Mouse (Mus musculus): ENCODE measurements at regions not wholly inside any gene's neighbourhood (a gene's known extent, or its start where the extent isn't known, plus 50 kb on each side); places are given as distances from the start of the nearest gene placed in this dataset.
A peak's percentile ranks its signal among the peaks of the same experiment; 100 is the strongest.

DNA sequence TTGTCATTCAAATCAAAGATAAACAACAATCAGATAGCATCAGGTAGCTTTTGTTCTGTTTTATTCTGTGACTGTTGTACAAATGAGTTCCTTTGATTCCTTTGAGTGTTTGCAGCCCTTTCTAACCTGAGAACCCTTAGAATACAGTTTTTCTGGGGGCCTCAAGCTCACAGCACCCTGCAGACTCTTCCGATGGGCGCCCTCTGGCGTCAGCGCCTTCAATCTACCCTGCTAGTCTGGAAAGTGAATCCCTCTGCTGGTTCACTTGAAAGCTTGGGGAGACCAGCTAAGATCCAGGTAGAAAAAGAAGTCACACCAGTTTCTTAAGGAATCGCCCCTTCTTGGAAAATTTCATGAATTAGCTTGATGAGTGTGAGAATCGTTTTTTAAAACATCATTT, 253.8 kb upstream of the Nt5e start:
- DNase-seq: peak; percentile 4

DNA sequence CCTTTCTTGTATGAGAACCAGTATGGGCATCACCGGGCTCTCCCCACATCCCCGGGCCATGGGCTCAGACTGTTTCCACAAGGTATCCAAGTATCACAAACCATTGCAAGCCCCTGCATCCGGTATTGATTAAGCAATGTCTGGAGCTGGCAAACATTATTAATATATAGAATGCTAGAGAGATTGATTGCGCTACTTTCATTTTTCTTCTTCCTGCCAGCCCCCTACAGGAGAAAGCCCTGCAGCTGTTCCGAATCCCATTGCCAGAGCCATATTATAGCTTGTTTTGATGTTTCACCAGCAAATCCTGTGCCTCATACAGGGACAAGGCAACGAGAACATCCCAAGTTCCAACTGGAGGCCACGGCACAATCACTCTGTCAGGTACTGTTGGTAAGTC, 253.4 kb upstream of the Nt5e start:
- DNase-seq: no peak

DNA sequence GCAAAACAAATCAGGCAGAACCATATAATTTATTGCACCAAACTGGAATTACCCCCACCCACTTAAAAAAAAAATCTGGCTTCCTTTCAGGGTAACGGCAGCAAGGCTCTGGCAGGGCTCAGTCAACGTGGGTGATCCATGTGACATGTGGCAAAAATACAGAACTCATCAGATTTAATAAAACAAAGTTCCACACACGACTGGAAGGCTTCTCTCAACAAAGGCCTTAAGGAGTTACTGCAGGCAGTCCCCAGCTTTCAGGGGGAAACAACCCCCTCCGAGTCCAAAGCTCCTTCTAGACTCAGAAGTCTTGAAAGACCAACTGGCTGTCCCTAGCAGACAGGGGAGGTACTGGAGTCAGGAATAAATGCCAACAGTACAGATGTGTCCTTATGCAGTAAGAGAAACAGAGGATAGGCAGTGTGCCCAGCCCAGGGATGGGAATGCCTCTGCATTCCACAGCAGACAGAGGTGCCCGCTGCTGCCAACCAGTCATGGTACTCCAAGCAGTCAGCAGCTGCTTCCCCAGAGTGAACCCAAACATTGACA, 244.0 kb upstream of the Nt5e start:
- no peak for DNase-seq

DNA sequence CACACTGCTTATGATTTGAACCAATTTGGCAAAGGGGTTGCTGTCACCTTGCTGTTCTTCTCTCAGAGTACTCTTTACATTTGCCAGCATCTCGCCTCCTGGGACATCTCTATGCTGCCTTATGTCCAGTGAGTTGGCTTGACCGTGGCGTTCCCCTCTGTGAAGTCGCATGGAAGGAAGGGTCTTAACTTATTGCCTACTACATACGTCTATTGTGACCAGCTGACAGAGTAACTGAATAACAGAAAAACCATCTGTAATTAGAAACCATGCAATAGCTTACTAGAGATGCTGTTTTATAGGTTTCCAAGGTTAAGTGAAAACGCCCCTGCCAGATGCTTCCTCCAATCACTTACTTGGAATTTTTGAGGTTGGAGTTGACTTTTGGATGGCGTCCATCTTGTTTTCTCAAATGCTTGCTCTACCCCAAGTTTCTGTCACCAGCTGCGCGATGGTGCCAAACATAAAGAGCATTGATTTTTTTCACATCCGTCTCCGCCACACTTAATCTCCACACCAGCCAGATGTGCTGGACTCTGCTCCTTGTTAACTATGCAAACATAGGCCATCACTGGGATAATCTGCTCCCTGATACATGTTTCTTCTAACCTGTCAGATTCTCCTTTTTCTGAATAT, 241.7 kb upstream of the Nt5e start:
- no peak for DNase-seq

DNA sequence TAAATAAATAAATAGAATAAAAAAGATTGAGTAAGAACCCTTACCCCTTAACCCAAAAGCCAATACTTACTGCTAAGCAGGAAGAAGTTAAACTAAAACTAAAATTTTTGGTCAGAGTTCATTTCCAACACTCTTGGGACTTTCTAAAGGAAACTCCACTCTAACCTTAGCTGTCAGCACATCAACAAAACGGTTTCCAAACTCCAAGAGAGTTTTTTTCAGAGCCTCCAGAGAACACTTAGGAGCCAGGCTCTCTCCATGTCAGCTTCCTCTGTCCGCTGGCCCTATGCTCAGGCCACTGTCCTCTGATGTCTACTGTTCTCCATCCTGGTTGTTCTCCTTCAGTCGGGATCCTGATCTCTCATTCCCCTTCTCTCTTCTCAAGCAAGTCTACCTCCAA, 241.1 kb upstream of the Nt5e start:
- DNase-seq: no peak

DNA sequence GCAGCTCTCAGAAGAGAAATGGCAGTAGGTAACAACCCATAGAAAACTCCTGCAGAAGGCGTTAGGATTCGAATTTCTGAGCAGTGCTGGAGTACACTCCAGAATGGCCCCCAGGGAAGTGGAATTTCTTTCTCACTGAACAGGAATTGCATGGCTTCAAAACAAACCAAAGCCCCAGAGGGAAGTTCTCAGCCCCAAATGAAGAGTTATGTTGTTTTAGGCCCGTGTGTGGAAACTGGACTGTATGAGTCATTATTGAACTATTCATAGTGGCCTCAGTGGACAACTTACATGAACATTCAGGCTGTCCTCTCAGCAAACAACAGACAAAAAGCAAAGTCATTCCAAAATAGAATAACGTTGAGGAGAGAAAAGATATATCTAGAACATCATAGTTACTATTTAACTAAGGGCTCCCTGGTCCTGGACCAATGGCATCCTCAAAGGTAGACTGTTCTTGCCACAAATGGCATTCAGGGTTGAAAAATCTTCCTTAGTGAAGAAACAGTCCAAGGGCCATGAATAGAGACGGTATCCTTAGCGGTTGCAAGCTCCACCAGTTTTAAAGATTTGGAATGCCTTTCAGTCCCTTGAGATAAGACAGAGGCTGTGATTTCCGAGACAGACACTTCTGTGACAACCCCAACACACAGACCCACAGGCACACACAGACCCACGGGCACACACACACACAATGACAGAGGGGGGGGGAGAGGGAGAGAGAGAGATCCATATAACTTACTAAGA, 235.0 kb upstream of the Nt5e start:
- no peak for DNase-seq

DNA sequence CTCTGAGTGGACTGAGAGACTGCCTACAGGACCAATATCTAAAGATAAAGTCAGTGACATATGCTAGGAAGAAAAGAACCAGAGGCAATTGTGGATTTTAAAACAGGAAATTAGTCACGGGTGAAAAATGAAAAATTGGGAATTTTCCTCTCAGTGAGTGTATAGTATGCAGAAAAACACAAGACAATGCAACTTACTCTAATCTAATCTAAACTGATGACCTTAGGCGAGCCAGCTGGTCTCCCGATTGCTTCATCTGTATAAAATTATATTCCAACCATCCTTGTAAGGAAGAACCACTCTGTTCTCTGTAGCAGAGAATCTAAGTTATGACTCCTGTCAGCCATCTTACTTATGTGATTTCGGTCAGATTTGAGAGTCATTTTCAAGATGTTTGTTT, 234.4 kb upstream of the Nt5e start:
- no peak for DNase-seq

DNA sequence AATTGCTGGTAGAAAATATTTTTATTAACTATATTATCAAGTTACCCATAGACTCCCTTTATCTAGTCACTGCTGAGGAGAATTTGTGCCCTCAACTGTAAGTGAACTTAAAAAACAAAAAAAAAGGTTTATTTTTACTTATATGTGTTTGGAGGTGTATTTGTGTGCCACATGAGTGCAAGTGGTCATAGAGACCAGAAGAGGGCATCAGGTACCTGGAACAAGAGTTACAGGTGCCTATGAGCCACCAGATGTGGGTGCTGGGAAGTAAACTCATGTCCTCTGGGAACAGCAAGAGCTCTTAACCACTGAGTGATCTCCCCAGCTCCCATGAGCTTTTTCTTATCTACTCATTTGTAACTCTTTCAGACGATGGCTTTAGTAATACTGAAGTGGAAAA, 213.9 kb upstream of the Nt5e start:
- no peak for DNase-seq

DNA sequence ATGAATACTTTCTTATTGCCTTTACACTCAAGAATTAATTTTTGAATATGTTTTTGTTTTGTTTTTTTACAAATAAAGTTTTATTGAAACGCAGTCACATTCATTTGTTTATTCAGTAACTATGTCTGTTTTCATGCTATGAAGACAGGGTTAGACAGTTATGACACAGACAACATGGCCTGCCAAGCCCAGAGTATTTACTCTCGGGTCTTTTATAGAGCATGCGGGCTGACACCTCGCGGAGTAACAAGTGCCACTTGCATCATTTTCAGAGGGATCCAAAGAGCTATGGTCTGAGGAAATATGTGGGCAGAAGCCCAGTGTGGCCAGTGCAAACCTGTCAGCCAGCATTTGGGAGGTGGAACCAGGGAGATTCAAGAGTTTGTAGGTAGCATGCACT, 206.5 kb upstream of the Nt5e start:
- DNase-seq: no peak

DNA sequence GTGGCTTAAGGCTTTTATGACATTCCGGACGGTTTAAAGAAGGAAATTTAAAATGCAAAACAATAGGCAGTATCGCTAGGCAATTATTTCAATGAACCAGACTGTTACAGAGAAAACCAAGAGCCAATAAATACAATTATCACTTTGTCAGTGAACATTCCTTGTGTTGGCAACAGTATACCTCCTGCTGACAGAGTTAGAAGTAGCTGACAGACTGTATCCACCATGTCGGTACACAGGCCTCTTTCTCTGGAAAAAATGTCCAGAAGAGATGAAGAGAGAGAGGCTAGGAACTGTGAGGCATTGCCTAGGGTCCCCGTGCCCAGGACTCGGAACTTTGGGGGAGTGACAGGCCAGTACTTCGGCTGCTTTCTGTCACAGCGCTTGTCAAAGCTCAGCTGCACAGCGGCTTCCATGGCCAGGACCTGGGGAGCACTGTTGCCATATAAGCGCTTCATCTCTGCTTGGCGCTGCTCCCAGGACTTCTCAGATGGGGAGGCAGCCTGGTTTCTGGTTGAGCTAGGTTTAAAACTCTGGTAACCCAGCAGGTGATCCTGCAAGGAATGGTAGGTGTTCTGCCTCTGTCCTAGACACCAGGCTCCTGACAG, 205.9 kb upstream of the Nt5e start:
- no peak for DNase-seq

DNA sequence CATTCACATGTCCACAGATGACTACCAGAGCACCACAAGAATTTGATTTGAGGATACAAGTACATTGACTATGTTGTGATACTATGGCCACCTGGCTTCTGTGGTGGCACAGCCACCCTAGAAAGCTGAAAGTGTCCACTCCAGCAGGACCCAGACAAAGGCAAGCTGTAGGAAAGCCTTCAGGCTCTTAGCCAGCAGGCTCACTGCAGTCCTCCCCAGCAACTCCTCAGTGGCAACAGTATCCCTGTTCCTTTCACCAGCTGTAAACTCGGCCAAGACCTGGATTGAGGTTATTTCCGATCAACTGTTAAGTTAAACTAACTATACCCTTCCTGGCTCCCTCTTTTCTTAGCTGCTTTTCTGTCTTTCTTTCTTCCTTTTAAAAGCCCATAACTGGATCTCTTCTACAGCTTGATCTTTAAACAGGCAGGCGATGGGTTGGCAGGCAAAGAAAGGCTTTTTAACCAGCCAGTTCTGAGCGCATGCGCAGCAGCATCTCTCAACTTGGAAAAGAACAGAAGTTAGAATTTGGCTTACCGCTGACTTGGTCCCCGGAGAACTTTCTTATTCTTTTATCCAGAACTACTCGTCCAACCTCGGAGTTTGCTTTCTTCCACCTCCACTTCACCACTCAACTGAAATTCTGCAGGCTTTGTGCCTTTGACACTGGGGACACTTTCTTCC, 202.5 kb upstream of the Nt5e start:
- DNase-seq: no peak

DNA sequence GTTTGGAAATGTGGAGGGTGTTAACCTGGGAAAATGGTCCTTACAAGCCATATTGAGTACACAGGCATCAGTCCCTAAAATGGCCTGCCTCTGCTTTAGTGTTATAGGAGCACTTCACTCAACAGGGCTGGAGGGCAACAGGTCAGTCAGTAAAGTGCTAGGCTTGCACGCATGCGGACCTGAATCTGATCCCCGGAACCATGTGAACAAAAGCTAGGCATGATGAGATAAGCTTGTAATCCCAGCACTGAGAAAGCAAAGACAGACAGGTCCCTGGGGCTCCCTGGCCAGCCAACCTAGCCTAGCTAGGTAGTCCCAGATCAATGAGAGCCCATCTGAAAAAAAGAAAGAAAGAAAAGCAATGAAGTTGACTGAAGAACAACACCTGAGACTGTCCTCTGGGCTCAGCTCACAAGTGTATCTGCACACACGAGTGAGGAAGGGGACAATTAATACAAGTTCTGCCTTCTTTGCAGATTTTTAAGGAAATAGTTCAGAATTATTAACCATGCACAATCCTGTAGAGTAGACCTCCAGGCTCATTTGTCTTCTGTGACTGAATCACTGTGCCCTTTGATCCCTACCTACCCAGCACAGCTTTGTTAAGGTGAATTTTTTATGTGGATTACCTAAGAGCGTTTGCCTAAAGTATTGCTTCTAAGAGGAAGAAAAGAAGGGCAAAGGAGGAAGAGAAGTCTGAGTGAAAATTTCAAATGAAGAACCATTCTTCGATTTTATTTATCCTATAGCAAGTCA, 163.8 kb upstream of the Nt5e start:
- no peak for DNase-seq

DNA sequence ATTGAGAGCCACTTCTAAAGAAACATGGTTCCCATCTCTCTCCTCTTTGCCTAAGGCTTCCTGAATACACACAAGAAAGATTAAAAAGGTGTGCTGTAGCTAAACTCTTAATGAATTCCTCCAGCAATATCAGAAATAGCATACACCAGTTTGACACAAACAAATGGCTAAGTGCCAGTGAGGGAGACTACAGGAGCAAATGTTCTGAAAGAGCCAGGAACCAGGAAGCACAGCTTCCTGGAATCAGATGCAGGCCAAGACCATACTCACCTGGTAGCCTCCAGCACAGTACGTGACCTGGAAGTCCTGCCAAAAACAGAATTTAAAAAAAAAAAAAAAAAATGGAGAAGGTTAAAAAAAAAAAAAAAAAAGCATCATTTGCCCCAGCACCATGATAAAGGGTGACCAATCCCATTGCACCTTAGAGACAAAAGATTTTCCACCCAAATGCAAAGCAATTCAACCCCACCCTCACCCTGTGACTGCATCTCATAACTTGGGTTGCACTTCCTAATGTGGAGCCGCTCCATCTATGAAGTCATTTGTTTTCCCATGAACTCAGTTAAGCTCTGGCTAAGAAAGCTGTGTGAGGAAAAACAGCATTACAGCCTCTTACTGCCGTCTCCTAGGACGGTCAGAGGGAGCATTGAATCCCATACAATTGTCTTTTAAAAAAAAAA, 149.3 kb upstream of the Nt5e start:
- no peak for DNase-seq

DNA sequence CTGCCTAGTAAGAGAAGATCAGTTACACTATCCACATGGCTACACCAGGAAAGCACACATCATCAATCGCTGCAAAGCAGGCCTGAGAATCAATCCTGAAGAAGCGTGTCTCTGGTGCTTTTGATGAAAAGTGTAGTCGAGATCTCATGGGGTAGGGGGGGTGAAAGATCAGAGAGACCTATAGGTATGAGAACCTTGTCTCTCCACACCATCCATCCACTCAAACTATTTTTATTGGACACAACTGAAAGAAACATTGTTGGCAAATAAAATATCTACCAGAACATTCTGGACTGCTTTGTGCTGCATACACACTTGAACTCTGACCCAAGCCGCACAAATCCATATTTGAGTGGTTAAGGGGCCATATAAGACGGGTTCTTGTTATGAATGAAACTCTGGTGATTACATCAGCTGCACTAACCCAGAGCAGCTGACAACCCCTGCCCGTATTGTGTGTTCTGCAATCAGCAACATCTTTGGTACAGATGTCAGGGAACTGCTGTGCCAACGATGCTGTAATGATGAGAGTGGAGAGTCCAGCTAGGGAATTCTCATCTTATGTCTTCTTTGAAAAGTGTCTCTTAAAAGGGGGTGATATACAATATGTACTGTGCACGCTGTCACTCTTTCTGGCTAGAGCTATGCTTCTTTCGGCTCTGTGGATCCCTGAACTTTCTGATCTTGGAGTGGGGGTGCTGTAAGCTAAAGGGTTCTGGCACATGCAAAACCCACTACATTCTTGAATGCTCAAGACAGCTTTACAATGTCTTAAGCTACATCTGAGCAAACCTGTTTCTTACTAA, 145.6 kb upstream of the Nt5e start:
- DNase-seq: no peak

DNA sequence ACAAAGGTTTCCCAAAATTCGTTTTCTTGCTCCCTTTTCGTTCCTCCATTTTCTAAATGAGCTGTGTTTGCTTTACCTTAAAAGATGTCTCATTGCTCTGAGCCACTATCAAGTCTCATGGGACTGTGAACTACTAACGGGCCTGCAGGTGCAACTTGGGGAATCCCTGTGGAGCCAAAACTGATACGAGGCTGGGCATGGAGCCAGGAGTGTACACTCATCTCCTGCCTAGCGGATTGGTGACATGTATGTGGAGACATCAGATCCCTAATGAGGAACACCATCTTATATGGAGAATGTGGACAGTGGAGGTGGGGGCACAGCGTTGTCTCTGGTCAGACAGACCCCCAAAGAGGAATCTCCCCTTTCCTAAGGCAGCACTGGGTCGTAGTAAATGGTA, 119.6 kb upstream of the Nt5e start:
- DNase-seq: no peak

DNA sequence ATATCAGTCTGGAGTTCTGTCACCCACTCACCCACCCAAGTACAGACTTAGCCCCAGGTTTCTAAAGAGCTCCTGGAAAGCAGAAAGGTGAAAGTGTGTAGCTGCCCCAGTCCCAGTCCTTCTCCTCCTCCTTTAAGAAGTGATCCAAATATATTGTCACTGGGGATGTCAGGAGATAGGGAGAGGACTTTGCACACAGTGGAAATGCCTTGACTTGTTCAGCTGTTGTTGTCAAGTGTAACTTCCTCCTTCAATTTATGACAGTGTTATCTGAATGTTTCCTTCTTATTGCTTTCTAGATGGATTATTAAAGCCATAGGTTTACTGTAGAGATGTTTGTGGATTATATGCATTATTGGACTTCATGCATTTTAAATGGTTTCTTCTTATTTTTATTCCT, 119.0 kb upstream of the Nt5e start:
- no peak for DNase-seq

DNA sequence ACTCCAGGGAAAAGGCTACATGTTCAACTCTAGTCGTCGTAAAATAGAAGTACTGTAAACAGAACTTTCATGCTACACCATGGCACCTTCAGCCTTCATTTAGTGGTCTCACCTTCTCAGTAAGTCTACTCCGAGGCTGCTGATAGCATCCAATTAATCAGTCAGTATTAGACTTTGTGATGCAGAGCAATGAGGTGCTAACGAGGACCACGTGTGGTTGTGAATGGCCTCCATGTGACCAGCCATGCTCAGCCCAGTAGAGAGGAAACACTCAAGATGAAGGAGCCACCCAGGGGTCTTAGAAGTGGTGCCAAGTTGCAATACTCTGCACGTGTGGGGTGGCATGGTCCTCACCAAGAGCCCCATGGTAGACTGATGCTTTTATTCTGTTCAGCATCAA, 112.2 kb upstream of the Nt5e start:
- DNase-seq: no peak

DNA sequence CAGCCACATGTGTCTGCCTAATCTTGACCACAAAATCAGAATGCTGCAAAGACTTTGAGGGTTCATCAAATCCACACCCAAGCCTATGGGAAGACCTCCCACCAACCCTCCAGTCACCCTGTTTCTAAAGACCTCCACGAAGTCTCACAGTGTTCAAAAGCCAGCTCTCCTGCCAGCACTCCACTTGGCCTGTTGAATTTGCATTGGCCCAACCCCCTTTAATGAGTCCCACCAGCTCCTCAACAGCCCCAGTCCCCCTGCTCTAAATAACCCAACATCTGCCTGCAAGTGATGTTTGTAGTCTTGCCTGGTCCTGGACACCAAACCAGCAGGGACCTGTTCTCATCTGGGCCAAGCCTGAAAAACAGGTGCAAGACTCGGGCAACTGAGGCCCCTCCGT, 106.6 kb upstream of the Nt5e start:
- no peak for DNase-seq

DNA sequence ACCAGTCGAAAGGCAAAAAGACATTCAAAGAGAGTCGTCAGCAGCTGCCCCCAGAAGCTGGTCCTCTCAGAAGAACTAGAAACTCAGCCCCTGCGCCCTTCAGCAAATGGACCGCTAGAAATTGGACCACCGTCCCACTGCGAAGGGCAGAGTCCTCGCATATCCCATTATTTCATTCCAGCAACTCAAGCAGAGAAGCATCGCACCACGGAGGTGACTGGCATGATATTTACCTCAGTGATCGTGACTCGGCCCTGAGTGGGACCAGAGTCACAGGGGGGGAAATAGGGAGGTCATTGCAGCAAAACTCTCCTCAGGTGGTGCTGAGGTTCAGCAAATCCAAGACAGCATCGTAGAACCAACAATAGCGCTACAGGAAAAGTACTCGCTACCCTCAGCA, 105.7 kb upstream of the Nt5e start:
- DNase-seq: no peak

DNA sequence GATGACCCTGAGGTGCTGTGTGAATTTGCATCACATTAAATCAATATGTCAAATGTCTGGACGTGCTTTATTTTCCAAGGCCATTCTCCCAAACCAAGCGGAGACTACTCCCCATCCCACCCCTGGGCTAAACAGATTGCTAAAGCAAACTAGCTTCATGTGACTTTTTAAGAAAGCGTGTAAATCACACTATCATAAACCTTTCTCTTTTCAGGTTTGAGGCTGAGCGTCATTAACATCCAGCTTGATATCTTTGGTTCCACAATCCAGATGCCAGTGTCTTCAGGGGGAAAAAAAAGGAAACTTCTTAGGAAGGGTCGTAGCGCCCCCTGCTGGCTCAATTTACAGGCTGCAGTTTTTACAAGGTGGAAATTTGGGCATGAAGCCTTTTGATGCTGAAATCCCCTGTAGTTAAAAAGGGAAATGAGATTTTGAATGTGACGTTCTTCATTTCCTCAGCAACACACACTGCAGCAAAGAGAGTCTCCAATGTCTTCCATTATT, 105.1 kb upstream of the Nt5e start:
- peak; percentile 13 for DNase-seq

DNA sequence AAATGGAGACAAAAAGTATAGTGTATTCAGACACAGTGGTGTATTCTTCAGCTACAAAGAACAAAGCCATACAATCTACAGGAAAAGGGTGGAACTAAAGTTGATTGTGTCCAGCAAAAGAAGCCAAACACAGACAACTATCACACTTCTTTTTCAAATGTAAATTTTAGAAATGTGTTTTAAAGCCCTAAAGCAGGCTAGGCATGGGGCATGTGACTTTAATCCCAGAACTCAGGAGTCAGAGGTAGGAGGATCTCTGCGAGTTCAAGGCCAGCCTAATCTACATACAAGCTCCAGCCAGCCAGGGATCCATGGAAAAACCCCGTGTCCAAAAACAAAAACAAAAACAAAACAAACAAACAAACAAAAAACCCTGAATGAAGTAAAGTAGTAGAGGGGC, 89.9 kb upstream of the Nt5e start:
- no peak for DNase-seq
